Mouse (Mus musculus) liver, embryonic 14.5 days (tissue): ENCODE data around the gene Aldh5a1.

ENCODE experiments used
- CTCF ChIP-seq: IDR thresholded peaks from 2 replicates; pipeline ENCODE4 v1.5.1; 2016; ENCODE audit warnings: antibody characterized with exemption, low read depth, control low read depth
- EP300 ChIP-seq: IDR thresholded peaks from 2 replicates; pipeline ENCODE4 v1.6.1; 2016; ENCODE audit warnings: antibody characterized with exemption, low read depth

DNA sequence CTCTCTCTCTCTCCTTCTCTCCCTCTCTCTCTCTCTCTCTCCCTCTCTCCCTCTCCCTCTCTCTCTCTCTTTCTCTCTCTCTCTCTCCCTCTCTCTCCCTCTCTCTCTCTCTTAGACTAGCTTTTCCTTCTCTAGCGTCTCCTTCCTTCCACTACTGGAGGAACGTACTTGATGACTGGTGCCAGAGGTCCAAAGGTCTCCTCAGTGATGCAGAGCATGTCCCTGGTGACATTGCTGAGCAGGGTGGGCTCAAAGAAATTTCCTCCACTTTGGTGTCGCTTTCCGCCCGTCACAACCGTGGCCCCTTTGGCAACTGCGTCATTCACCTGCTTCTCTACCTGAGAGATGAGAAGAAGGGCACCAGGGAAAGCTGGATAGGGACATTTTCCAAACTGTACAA, 23.9 kb downstream of the Aldh5a1 start:
- TF ChIP-seq EP300: no peak
- TF ChIP-seq CTCF: no peak
